Mouse (Mus musculus) stomach, postnatal 0 days (tissue): ENCODE data around the gene Zfp286.

ENCODE experiments used
- CTCF ChIP-seq: IDR thresholded peaks from 2 replicates; pipeline ENCODE4 v1.5.1; 2016; ENCODE audit warnings: antibody characterized with exemption, low read depth, mild to moderate bottlenecking, moderate library complexity
- EP300 ChIP-seq: optimal IDR thresholded peaks from 2 replicates; pipeline ENCODE3; 2016; ENCODE audit warnings: antibody characterized with exemption

GRCm38 (mm10) chr11:62757143-62757507 lies 32.1 kb downstream of the Zfp286 start:
- TF ChIP-seq CTCF (no peak), EP300 (no peak)
